Mouse (Mus musculus): ENCODE measurements around the gene Fam83f.
"Not testable (repeated sequence)": the region's sequence is repeated elsewhere in the genome, so short reads cannot be mapped to it uniquely, and the experiment has no call there.

Fam83f gene

GRCm38 (mm10) chr15:80706596-80706995, 34.9 kb downstream of the Fam83f start:
- no peak for DNase-seq (ENCODE audit: low spot score)

- no peak for DNase-seq (ENCODE audit: low spot score)
These were observed 35.4 kb downstream of the Fam83f start for GRCm38 (mm10) chr15:80707088-80707487.

- DNase-seq (ENCODE audit: low spot score): no peak
These were observed 37.9 kb downstream of the Fam83f start for GRCm38 (mm10) chr15:80709593-80709992.

GRCm38 (mm10) chr15:80710257-80710607, 38.6 kb downstream of the Fam83f start:
- DNase-seq (ENCODE audit: low spot score): no peak

- peak; percentile 98 for DNase-seq (ENCODE audit: low spot score)
These were observed 39.1 kb downstream of the Fam83f start, which contains the start of gene Tnrc6b for GRCm38 (mm10) chr15:80710608-80711363. Tnrc6b (plus strand) TSS chr15:80711313.

GRCm38 (mm10) chr15:80711401-80712151, 39.9 kb downstream of the Fam83f start:
- DNase-seq (ENCODE audit: low spot score): no peak

GRCm38 (mm10) chr15:80714299-80714698, 42.7 kb downstream of the Fam83f start:
- no peak for DNase-seq (ENCODE audit: low spot score)

- no peak for DNase-seq (ENCODE audit: low spot score)
These were observed 45.0 kb downstream of the Fam83f start for GRCm38 (mm10) chr15:80716631-80717135.

- DNase-seq (ENCODE audit: low spot score): no peak
These were observed 45.8 kb downstream of the Fam83f start for GRCm38 (mm10) chr15:80717431-80717830.

GRCm38 (mm10) chr15:80720249-80720648, 48.6 kb downstream of the Fam83f start:
- DNase-seq (ENCODE audit: low spot score): no peak

- DNase-seq (ENCODE audit: low spot score): no peak
These were observed 50.2 kb downstream of the Fam83f start for GRCm38 (mm10) chr15:80721861-80722260.

GRCm38 (mm10) chr15:80722366-80722765, 50.7 kb downstream of the Fam83f start:
- DNase-seq (ENCODE audit: low spot score): no peak

- no peak for DNase-seq (ENCODE audit: low spot score)
These were observed 57.8 kb downstream of the Fam83f start for GRCm38 (mm10) chr15:80729477-80729876.

GRCm38 (mm10) chr15:80731043-80731442, 59.4 kb downstream of the Fam83f start:
- no peak for DNase-seq (ENCODE audit: low spot score)

GRCm38 (mm10) chr15:80731511-80731910, 59.9 kb downstream of the Fam83f start:
- DNase-seq (ENCODE audit: low spot score): no peak

- no peak for DNase-seq (ENCODE audit: low spot score)
These were observed 60.8 kb downstream of the Fam83f start for GRCm38 (mm10) chr15:80732266-80733030.

- no peak for DNase-seq (ENCODE audit: low spot score)
These were observed 63.7 kb downstream of the Fam83f start for GRCm38 (mm10) chr15:80735300-80735699.

- DNase-seq (ENCODE audit: low spot score): not testable (repeated sequence)
These were observed 64.1 kb downstream of the Fam83f start for GRCm38 (mm10) chr15:80735708-80736107.

- no peak for DNase-seq (ENCODE audit: low spot score)
These were observed 64.9 kb downstream of the Fam83f start for GRCm38 (mm10) chr15:80736553-80736952.

- DNase-seq (ENCODE audit: low spot score): no peak
These were observed 66.6 kb downstream of the Fam83f start for GRCm38 (mm10) chr15:80738244-80738643.

- DNase-seq (ENCODE audit: low spot score): no peak
These were observed 68.3 kb downstream of the Fam83f start for GRCm38 (mm10) chr15:80739972-80740371.

GRCm38 (mm10) chr15:80741836-80742235, 70.2 kb downstream of the Fam83f start:
- no peak for DNase-seq (ENCODE audit: low spot score)
